Mouse (Mus musculus): ENCODE data around the gene Ocel1.

Gene Ocel1

GRCm38 (mm10) chr8:71402446-71402964 lies 31.4 kb downstream of the Ocel1 start:
- ATAC-seq (ENCODE audit: insufficient number of reproducible peaks, low FRiP score, low TSS enrichment), result no peak

- ATAC-seq (ENCODE audit: insufficient number of reproducible peaks, low FRiP score, low TSS enrichment), result no peak
Measured at GRCm38 (mm10) chr8:71403107-71403885, 32.2 kb downstream of the Ocel1 start.

GRCm38 (mm10) chr8:71404011-71404410 lies 32.9 kb downstream of the Ocel1 start:
- ATAC-seq (ENCODE audit: insufficient number of reproducible peaks, low FRiP score, low TSS enrichment), result no peak

GRCm38 (mm10) chr8:71404951-71405351 lies 33.9 kb downstream of the Ocel1 start:
- no peak for ATAC-seq (ENCODE audit: insufficient number of reproducible peaks, low FRiP score, low TSS enrichment)

GRCm38 (mm10) chr8:71405401-71406098 lies 34.5 kb downstream of the Ocel1 start, which contains the start of gene Ankle1:
Ankle1 (plus strand) TSS chr8:71406010.
- ATAC-seq (ENCODE audit: insufficient number of reproducible peaks, low FRiP score, low TSS enrichment), result peak; percentile 64

- no peak; the same call in 1 of the 2 replicates for ATAC-seq (ENCODE audit: insufficient number of reproducible peaks, low FRiP score, low TSS enrichment)
Measured at GRCm38 (mm10) chr8:71406099-71407015, 35.3 kb downstream of the Ocel1 start.

GRCm38 (mm10) chr8:71407441-71407840 lies 36.3 kb downstream of the Ocel1 start:
- no peak for ATAC-seq (ENCODE audit: insufficient number of reproducible peaks, low FRiP score, low TSS enrichment)

- no peak for ATAC-seq (ENCODE audit: insufficient number of reproducible peaks, low FRiP score, low TSS enrichment)
Measured at GRCm38 (mm10) chr8:71408231-71408630, 37.1 kb downstream of the Ocel1 start.

GRCm38 (mm10) chr8:71411535-71412273 lies 40.6 kb downstream of the Ocel1 start:
- ATAC-seq (ENCODE audit: insufficient number of reproducible peaks, low FRiP score, low TSS enrichment), result no peak

GRCm38 (mm10) chr8:71422121-71422520 lies 51.0 kb downstream of the Ocel1 start:
- no peak for ATAC-seq (ENCODE audit: insufficient number of reproducible peaks, low FRiP score, low TSS enrichment)

Measured in cerebellum, adult (tissue).